Mouse (Mus musculus): ENCODE data around the gene Prkag2. TPM values are rescaled to one million over a fixed set of nuclear protein-coding genes. Genes with fewer than 3 reads are reported as not detected.

Prkag2 gene
- polyA plus RNA-seq, 1 experiment, result not detected

GRCm38 (mm10) chr5:25096431-25096830 is 4.0 kb downstream of the Prkag2 start:
- no peak for TF ChIP-seq GATA1 (IDR thresholded peaks at IDR 0.05; ENCODE audit: low read length)

GRCm38 (mm10) chr5:25092630-25093245 is 7.7 kb downstream of the Prkag2 start:
- TF ChIP-seq GATA1 (IDR thresholded peaks at IDR 0.05; ENCODE audit: low read length), result no peak

- TF ChIP-seq GATA1 (IDR thresholded peaks at IDR 0.05; ENCODE audit: low read length), result no peak
Measured at GRCm38 (mm10) chr5:25089258-25089972, 11.0 kb downstream of the Prkag2 start.

GRCm38 (mm10) chr5:25088633-25089032 is 11.8 kb downstream of the Prkag2 start:
- no peak for TF ChIP-seq GATA1 (IDR thresholded peaks at IDR 0.05; ENCODE audit: low read length)

GRCm38 (mm10) chr5:25088111-25088510 is 12.3 kb downstream of the Prkag2 start:
- no peak for TF ChIP-seq GATA1 (IDR thresholded peaks at IDR 0.05; ENCODE audit: low read length)

DNA sequence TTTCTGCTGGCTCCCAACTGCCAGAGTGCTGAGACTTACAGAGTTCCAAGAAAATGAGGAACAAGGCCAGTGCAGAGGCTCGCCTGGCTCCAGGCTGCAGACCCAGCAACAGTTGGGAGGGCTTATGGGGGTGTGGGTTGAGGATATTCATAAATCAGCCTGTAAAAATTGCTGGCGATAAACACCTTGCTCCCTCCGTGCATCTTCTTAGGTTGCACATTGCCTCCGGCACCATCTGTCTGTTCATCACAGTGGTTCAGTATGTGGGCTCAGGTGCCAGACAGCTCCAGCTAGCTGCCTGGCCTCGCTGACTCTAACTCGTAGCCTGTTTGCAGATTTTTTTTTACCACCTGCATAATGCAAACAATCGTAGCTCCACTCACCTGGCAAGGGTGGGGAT is 13.4 kb downstream of the Prkag2 start:
- TF ChIP-seq GATA1 (IDR thresholded peaks at IDR 0.05; ENCODE audit: low read length), result no peak

GRCm38 (mm10) chr5:25086234-25086633 is 14.2 kb downstream of the Prkag2 start:
- no peak for TF ChIP-seq GATA1 (IDR thresholded peaks at IDR 0.05; ENCODE audit: low read length)

DNA sequence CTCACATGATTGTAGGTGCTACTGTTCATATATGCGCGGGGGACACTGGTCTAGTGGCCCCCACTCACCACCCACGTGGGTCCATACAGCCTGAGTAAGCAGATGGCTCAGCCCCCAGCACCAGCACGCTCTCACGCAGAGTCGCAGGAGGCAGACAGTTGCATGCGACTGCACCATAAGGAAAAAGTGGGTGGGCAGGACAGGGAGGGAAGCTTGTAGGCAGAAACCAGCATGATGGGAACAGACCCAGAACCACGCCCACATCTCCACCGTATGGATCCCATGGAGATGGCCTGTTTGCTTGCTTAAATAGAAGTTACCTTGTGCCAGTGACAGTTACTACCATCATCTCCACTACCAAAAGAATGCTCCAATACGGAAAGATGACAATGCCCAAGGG is 15.3 kb downstream of the Prkag2 start:
- no peak for TF ChIP-seq GATA1 (IDR thresholded peaks at IDR 0.05; ENCODE audit: low read length)

DNA sequence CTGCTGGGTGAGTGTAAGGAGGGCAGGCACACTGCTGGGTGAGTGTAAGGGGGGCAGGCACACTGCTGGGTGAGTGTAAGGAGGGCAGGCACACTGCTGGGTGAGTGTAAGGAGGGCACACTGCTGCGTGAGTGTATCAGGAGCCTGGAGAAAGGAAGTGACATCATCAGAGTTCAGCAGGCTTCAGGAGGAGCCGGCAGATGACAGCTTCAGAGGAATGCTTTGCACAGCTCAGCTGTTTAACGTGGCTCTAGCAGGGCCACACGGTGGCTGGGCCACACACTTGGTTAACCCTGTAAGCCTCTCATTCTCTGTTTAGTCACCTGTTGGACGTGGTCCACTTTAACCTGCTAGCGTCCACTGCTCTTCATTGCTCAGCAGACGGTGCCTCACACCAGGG is 16.6 kb downstream of the Prkag2 start:
- no peak for TF ChIP-seq GATA1 (IDR thresholded peaks at IDR 0.05; ENCODE audit: low read length)

GRCm38 (mm10) chr5:25082542-25082941 is 17.9 kb downstream of the Prkag2 start:
- TF ChIP-seq GATA1 (IDR thresholded peaks at IDR 0.05; ENCODE audit: low read length), result no peak

DNA sequence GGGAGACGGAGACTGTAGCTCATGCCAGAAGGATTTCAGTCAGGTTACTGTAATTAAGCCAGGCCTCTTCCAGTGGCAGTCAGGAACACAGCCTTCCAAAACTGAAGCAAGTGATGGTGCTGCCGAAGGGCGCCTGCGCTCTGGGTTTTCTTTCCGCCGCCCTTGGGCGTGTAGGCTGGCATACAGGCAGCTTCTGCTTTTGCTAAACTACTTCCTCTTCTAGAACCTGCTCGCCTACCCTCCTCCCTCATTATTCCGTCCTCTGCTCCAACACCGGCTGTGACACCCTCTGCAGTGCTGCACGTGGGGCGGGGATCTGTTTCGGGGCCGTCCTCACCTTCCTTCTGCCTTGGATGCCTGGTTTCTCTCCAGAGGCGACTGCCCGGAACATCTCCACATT is 18.9 kb downstream of the Prkag2 start:
- TF ChIP-seq GATA1 (IDR thresholded peaks at IDR 0.05; ENCODE audit: low read length), result no peak

DNA sequence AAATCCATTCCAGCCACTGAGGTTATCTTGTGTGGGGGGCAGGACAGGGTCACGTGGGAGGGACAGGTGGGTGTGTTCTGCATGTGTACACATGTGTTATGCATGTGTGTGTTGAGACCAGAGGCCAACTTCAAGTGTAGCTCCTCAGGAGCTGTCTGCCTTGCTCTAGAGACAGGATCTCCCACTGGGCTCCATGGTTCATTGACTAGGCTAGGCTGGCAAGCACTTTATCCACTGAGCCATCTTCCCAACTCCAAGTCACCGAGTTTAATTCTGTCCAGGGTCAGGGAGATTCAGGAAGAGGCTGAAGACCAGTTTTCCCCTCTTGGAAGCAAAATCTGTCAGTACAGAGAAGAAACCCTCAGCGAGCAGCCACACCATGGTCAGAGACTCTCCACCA is 19.4 kb downstream of the Prkag2 start:
- TF ChIP-seq GATA1 (IDR thresholded peaks at IDR 0.05; ENCODE audit: low read length), result no peak

DNA sequence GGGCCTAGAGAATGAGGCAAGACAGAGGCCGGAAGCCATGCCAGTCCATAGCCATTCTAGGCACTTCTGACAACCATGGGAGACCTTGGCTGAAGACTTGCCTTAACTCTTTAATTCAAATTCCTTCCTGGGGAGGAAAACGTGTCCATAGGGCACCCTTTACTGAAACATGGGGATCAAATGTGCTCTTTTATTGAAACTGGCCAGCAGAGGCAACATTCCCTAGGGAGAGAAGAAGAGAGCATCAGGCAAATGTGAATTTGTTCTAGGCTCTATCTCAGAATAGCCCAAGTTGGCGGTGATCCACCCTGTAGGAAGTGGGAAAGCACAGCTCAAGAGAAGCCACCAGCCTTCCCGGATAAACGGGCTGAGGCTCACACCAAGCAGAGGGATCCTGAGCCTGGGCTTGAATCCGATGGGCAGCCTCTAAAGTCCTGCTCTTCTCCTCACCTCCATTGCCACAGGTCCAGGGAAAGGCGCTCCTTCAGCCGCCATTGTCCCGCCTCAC is 19.9 kb downstream of the Prkag2 start:
- no peak for TF ChIP-seq GATA1 (IDR thresholded peaks at IDR 0.05; ENCODE audit: low read length)

- TF ChIP-seq GATA1 (IDR thresholded peaks at IDR 0.05; ENCODE audit: low read length), result no peak
Measured at GRCm38 (mm10) chr5:25079766-25080265, 20.6 kb downstream of the Prkag2 start.

- TF ChIP-seq GATA1 (IDR thresholded peaks at IDR 0.05; ENCODE audit: low read length), result no peak
Measured at GRCm38 (mm10) chr5:25077873-25078651, 22.4 kb downstream of the Prkag2 start.

DNA sequence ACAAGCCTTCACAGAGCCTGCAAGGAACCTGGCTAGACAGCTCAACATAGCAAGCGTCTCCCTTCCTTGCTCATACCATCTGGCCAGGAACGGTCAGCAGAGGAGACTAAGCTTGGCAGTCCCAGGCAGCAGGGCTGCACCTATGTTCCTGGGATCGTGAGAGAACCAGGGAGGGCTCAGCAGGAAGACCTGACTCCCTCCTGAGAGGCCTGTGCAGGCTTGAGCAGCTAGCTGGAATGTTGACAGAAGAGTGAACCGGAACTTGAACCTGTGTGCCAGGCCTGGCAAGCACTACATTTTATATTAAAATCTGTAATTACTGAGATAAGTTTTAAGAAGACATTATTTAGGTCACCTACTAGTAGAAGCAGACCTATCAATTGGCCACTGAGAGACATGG is 24.8 kb downstream of the Prkag2 start:
- TF ChIP-seq GATA1 (IDR thresholded peaks at IDR 0.05; ENCODE audit: low read length), result no peak

Data from G1E-ER4 (cell line).